Mouse (Mus musculus) gastrocnemius, adult 18-20 months (tissue): Measurements from ENCODE around the gene Pnpla6. TPM values are rescaled to one million over a fixed set of nuclear protein-coding genes. Genes with fewer than 3 reads are reported as not detected.
"Not testable (repeated sequence)": the region's sequence is repeated elsewhere in the genome, so short reads cannot be mapped to it uniquely, and the experiment has no call there.

ENCODE experiments used
- DNase-seq: peaks from one replicate; pipeline ENCODE4 v3.0.0; 2021; ENCODE audit warnings: low spot score
- total RNA-seq, 2 experiments: library from RNA; stranded (reverse); gene quantifications; 2 replicates each; pipeline ENCODE4 v1.2.3; 2021

The Pnpla6 gene
- total RNA-seq, 2 experiments from 2014 or later = 8.0 to 10.0 TPM

GRCm38 (mm10) chr8:3574546-3574945, 59.4 kb downstream of the Pnpla6 start:
- no peak for DNase-seq

GRCm38 (mm10) chr8:3576211-3576960, 61.2 kb downstream of the Pnpla6 start:
- no peak for DNase-seq

- no peak for DNase-seq
These were observed 64.5 kb downstream of the Pnpla6 start for GRCm38 (mm10) chr8:3579390-3580364.

GRCm38 (mm10) chr8:3581961-3582360, 66.8 kb downstream of the Pnpla6 start:
- not testable (repeated sequence) for DNase-seq

- DNase-seq = no peak
These were observed 71.3 kb downstream of the Pnpla6 start for GRCm38 (mm10) chr8:3586452-3586851.

GRCm38 (mm10) chr8:3586993-3587390, 71.8 kb downstream of the Pnpla6 start, which contains the start of gene Camsap3:
TSS of gene Camsap3 (plus strand) at chr8:3587293.
- DNase-seq = no peak

GRCm38 (mm10) chr8:3587391-3588257, 72.4 kb downstream of the Pnpla6 start:
- no peak for DNase-seq

GRCm38 (mm10) chr8:3588258-3588633, 73.1 kb downstream of the Pnpla6 start:
- DNase-seq = no peak

GRCm38 (mm10) chr8:3593470-3593869, 78.3 kb downstream of the Pnpla6 start:
- DNase-seq = no peak

Other genes starting within 250 kb of the Pnpla6 start
- gene Insr, start 235.8 kb upstream of the Pnpla6 start, total RNA-seq = 10 to 100 TPM; 53.7 to 56.4 TPM
- under 1 TPM in 1 of 2 experiments, not detected in 1; 0.11 TPM for gene A430078G23Rik, start 162.0 kb upstream of the Pnpla6 start, total RNA-seq
- gene Arhgef18, start 122.4 kb upstream of the Pnpla6 start, total RNA-seq = 10 to 100 TPM in 1 of 2 experiments, 1 to 10 TPM in 1; 8.4 to 10.5 TPM
- gene Pex11g, start 47.7 kb upstream of the Pnpla6 start, total RNA-seq = 1 to 10 TPM; 1.9 to 3.2 TPM
- not detected for gene Tex45, start 44.5 kb upstream of the Pnpla6 start, total RNA-seq
- gene Zfp358, start 22.2 kb upstream of the Pnpla6 start, total RNA-seq = 10 to 100 TPM; 39.1 to 39.4 TPM
- gene Mcoln1, start 14.9 kb upstream of the Pnpla6 start, total RNA-seq = 10 to 100 TPM; 21.5 to 22.5 TPM
- gene C330021F23Rik, start 52.6 kb downstream of the Pnpla6 start, total RNA-seq = not detected
- gene Camsap3, start 71.9 kb downstream of the Pnpla6 start, total RNA-seq = under 1 TPM; 0.26 to 0.41 TPM
- 10 to 100 TPM; 10.7 to 11.2 TPM for gene Xab2, start 105.9 kb downstream of the Pnpla6 start, total RNA-seq
- gene Pet100, start 106.2 kb downstream of the Pnpla6 start, total RNA-seq = 10 to 100 TPM; 84.7 to 91.0 TPM
- not detected for gene Pcp2, start 110.2 kb downstream of the Pnpla6 start, total RNA-seq
- gene Stxbp2, start 115.6 kb downstream of the Pnpla6 start, total RNA-seq = 1 to 10 TPM; 3.6 to 4.8 TPM
- gene Retn, start 140.4 kb downstream of the Pnpla6 start, total RNA-seq = 1 to 10 TPM; 2.0 to 8.4 TPM
- not detected for gene Mcemp1, start 150.4 kb downstream of the Pnpla6 start, total RNA-seq
- 1 to 10 TPM in 1 of 2 experiments, under 1 TPM in 1; 0.96 to 1.4 TPM for gene Fcor, start 157.0 kb downstream of the Pnpla6 start, total RNA-seq
- 10 to 100 TPM; 18.4 to 21.3 TPM for gene Trappc5, start 160.9 kb downstream of the Pnpla6 start, total RNA-seq
- not detected for gene Fcer2a, start 178.8 kb downstream of the Pnpla6 start, total RNA-seq
- gene Clec4g, start 205.3 kb downstream of the Pnpla6 start, total RNA-seq = not detected
- under 1 TPM; 0.64 to 1.00 TPM for gene Cd209a, start 233.6 kb downstream of the Pnpla6 start, total RNA-seq